Mouse (Mus musculus): Measurements from ENCODE around the gene Lrrc4. TPM values are rescaled to one million over a fixed set of nuclear protein-coding genes. Genes with fewer than 3 reads are reported as not detected.

Gene Lrrc4
- polyA plus RNA-seq, 1 experiment from 2014 or later = 6.7 TPM

DNA sequence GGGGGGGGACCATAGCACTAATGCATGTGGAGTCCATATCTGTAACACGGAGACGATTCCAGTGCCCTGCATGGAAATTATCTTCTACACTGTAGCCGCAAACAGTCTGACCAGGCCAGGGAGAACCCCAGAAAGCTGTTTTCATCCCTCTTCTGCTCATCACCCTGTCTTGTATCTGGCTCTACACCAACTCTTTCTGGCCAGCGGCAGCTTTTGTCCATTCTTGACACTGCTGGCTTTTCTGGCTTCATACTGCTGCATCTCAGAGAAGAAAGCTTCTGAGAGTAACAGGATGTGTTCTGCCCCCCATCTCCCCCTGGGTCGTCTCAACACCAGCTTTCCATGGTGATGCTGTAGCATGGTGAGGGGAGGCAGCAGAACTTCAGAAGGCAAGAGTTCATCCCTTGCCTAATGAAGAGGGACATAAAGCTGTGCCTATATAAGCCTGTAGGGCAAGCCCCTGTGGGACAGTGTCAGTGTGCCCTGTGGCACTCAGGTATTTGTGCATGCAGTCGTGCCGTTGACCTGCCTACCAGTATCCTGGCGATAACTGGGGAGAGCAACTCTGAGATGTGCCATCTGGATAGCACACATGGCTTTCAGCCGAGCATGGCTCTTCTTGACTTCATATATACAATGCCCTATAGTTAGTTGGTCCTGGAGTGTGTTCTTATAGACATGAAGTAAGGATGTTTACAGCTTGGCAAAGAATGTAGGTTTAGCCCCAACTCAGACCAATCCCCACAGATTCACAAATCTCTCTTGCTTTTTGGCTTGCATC lies 111.0 kb downstream of the Lrrc4 start:
- ATAC-seq = no peak
- 94% methylated on average over 9 of the region's 9 CpGs for WGBS

GRCm38 (mm10) chr6:28717845-28718237 lies 113.7 kb downstream of the Lrrc4 start:
- no peak overlapping the region for H3K9ac ChIP-seq (ENCODE audit: low read depth, low read length)
- no peaks in the 10 kb centered on the region for H3K27me3 ChIP-seq (ENCODE audit: control insufficient read depth, insufficient read depth, low read depth, low read length)
- peaks cover 14% of the 10 kb centered on the region for H3K4me1 ChIP-seq (ENCODE audit: control insufficient read depth, insufficient read depth, low read length)
- no peak overlapping the region for H3K4me2 ChIP-seq (ENCODE audit: low read length)
- no peak for ATAC-seq
- H3K36me3 ChIP-seq (ENCODE audit: control insufficient read depth, insufficient read depth, low read length) = no peaks in the 10 kb centered on the region
- whole genome bisulfite sequencing = 38% methylated on average over 4 of the region's 4 CpGs
- H3K4me3 ChIP-seq (ENCODE audit: low read depth, low read length) = no peak overlapping the region
- H3K27ac ChIP-seq (ENCODE audit: low read length) = no peak overlapping the region
- H3K9me3 ChIP-seq (replicated peaks; ENCODE audit: control insufficient read depth, low read length, poor library complexity, severe bottlenecking) = no peaks in the 10 kb centered on the region

More for the DNA sequence above, 111.0 kb downstream of the Lrrc4 start:
- Histone ChIP-seq H3K9ac (ENCODE audit: low read depth, low read length) (no peak overlapping the region), H3K4me3 (ENCODE audit: low read depth, low read length) (no peak overlapping the region), H3K4me1 (ENCODE audit: control insufficient read depth, insufficient read depth, low read length) (peaks cover 14% of the 10 kb centered on the region), H3K36me3 (ENCODE audit: control insufficient read depth, insufficient read depth, low read length) (no peaks in the 10 kb centered on the region), H3K4me2 (ENCODE audit: low read length) (no peak overlapping the region), H3K9me3 (replicated peaks; ENCODE audit: control insufficient read depth, low read length, poor library complexity, severe bottlenecking) (no peaks in the 10 kb centered on the region), H3K27me3 (ENCODE audit: control insufficient read depth, insufficient read depth, low read depth, low read length) (no peaks in the 10 kb centered on the region), H3K27ac (ENCODE audit: low read length) (no peak overlapping the region)

GRCm38 (mm10) chr6:28717203-28717844 lies 114.2 kb downstream of the Lrrc4 start:
- no peaks in the 10 kb centered on the region for H3K36me3 ChIP-seq (ENCODE audit: control insufficient read depth, insufficient read depth, low read length)
- WGBS = 43% methylated on average over 7 of the region's 7 CpGs
- no peak overlapping the region; the same call in 1 of the 2 replicates for H3K27ac ChIP-seq (ENCODE audit: low read length)
- H3K9ac ChIP-seq (ENCODE audit: low read depth, low read length) = no peak overlapping the region
- no peaks in the 10 kb centered on the region for H3K27me3 ChIP-seq (ENCODE audit: control insufficient read depth, insufficient read depth, low read depth, low read length)
- H3K4me2 ChIP-seq (ENCODE audit: low read length) = no peak overlapping the region
- H3K9me3 ChIP-seq (replicated peaks; ENCODE audit: control insufficient read depth, low read length, poor library complexity, severe bottlenecking) = no peaks in the 10 kb centered on the region
- peak; percentile 22; the same call in 1 of the 2 replicates for ATAC-seq
- peaks cover 14% of the 10 kb centered on the region for H3K4me1 ChIP-seq (ENCODE audit: control insufficient read depth, insufficient read depth, low read length)
- no peak overlapping the region for H3K4me3 ChIP-seq (ENCODE audit: low read depth, low read length)

GRCm38 (mm10) chr6:28710035-28710434 lies 121.5 kb downstream of the Lrrc4 start:
- Histone ChIP-seq H3K9ac (ENCODE audit: low read depth, low read length) (no peak overlapping the region), H3K4me2 (ENCODE audit: low read length) (no peak overlapping the region), H3K27me3 (ENCODE audit: control insufficient read depth, insufficient read depth, low read depth, low read length) (no peaks in the 10 kb centered on the region), H3K36me3 (ENCODE audit: control insufficient read depth, insufficient read depth, low read length) (no peaks in the 10 kb centered on the region), H3K4me1 (ENCODE audit: control insufficient read depth, insufficient read depth, low read length) (peaks cover 20% of the 10 kb centered on the region), H3K27ac (ENCODE audit: low read length) (no peak overlapping the region), H3K4me3 (ENCODE audit: low read depth, low read length) (no peak overlapping the region), H3K9me3 (replicated peaks; ENCODE audit: control insufficient read depth, low read length, poor library complexity, severe bottlenecking) (no peaks in the 10 kb centered on the region)
- WGBS = 19% methylated on average over 2 of the region's 2 CpGs
- ATAC-seq = no peak

DNA sequence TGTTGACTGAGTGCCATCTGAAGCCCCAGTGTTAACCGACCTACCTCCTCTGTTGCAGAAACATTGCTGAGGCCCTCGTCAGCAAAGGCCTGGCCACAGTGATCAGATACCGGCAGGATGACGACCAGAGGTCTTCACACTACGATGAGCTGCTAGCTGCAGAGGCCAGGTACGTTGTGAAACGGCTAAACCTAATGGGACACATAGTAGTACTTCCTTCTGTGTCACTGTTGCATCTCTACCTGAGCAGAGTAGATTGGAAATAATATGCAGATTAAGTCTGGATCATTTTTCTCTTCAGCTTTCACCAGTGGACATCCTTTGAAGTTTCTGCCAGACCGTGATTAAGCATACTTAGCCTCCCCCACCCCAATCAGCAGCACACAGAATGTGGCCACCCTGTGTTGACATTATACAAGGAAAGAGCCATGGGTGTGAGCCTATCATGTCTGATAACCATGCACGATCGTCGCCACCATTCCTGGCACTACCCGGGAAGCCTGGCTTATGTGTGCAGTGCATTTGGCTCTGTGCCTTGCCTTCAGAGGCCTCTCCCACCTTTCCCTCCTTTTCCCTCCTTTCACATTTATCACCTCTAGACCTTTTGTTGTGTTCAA lies 124.5 kb downstream of the Lrrc4 start:
- peaks cover 22% of the 10 kb centered on the region for H3K4me1 ChIP-seq (ENCODE audit: control insufficient read depth, insufficient read depth, low read length)
- no peak for ATAC-seq
- H3K9ac ChIP-seq (ENCODE audit: low read depth, low read length) = no peak overlapping the region
- no peak overlapping the region for H3K27ac ChIP-seq (ENCODE audit: low read length)
- no peaks in the 10 kb centered on the region for H3K27me3 ChIP-seq (ENCODE audit: control insufficient read depth, insufficient read depth, low read depth, low read length)
- H3K9me3 ChIP-seq (replicated peaks; ENCODE audit: control insufficient read depth, low read length, poor library complexity, severe bottlenecking) = no peaks in the 10 kb centered on the region
- H3K4me3 ChIP-seq (ENCODE audit: low read depth, low read length) = no peak overlapping the region
- H3K4me2 ChIP-seq (ENCODE audit: low read length) = no peak overlapping the region
- WGBS = 78% methylated on average over 12 of the region's 12 CpGs
- H3K36me3 ChIP-seq (ENCODE audit: control insufficient read depth, insufficient read depth, low read length) = no peaks in the 10 kb centered on the region

DNA sequence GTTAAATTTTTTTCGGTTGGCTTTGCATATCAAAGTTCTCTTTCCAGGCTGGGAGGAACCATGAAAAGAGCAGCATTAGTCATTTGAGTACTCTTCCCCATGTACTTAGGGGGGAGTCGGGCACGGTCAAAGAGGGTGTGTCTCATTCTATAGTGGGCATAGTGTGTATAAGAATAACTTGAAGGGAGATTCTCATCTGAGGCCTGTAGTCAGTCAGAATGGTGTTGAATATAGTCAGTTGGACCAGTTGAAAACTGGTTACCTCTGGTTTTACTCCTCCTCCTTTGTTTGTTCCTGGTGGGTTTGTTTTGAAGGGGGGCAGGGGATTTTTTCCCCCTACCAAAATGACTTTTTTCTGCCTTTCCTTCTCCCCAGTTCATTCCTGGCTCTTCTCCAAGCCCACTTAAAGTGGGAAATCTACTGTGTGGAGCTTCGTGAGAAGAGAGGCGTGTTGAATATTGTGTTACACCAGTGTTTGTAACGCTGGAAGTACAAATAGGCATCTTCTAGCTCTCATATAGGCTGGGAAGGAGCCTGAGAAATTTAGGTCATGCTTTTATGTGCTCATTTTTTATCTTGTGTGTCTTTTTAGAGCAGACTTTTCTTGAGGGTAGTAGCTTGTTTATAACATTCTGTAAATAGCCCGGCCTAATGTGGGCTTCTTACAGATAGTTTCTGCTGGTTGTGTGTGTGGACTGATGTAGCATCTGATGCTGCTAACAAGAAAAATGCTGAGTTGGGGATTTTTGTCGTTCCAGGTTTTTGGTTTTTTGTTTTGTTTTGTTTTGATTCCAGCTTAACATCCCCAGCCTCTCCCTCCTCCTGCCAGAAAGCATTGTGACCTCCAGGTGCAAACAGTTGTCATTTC lies 125.2 kb downstream of the Lrrc4 start:
- H3K4me2 ChIP-seq (ENCODE audit: low read length) = no peak overlapping the region
- H3K9me3 ChIP-seq (replicated peaks; ENCODE audit: control insufficient read depth, low read length, poor library complexity, severe bottlenecking) = no peaks in the 10 kb centered on the region
- no peak overlapping the region for H3K9ac ChIP-seq (ENCODE audit: low read depth, low read length)
- H3K36me3 ChIP-seq (ENCODE audit: control insufficient read depth, insufficient read depth, low read length) = no peaks in the 10 kb centered on the region
- H3K27me3 ChIP-seq (ENCODE audit: control insufficient read depth, insufficient read depth, low read depth, low read length) = no peaks in the 10 kb centered on the region
- 0 out of 2 replicates have a peak, but pooled peaks have one; percentile 43 for ATAC-seq
- WGBS = 74% methylated on average over 8 of the region's 8 CpGs
- no peak overlapping the region for H3K4me3 ChIP-seq (ENCODE audit: low read depth, low read length)
- no peak overlapping the region for H3K27ac ChIP-seq (ENCODE audit: low read length)
- H3K4me1 ChIP-seq (ENCODE audit: control insufficient read depth, insufficient read depth, low read length) = peaks cover 22% of the 10 kb centered on the region

DNA sequence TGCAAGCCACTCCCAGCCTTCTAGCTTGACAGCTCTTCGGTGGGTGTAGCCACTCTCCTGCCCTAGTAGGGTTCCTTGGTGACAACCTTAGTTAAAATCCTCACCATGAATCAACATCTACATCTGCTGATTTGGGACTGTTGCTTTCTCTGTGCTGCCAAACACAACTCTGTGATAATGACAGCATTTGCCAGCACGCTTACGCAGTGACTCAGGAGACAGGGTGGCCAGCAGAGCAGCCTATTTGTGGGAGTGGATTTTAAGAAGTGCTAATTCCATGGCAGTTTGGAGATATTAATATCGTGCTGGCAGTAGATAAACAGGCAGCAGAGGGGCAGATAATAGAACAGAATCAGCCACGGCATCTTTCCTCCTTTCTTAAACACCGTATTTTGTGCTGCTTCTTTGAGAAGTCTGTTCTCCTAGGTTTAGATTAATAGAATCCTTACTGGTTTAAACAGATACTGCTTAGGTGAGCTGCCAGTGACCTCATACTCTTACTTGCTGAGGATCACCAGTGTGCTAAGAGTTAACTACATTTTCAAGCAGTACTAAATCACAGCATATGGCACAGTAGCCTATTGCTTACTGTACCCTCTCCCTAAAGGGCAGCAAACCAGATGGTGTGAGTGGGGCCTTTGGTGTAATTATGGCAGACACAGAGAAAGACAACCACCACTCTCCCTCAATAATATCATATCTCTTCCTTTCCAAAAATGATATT lies 126.0 kb downstream of the Lrrc4 start:
- Histone ChIP-seq H3K4me2 (ENCODE audit: low read length) (no peak overlapping the region), H3K27ac (ENCODE audit: low read length) (0 out of 2 replicates have a peak overlapping the region, but pooled peaks have one; percentile 22), H3K36me3 (ENCODE audit: control insufficient read depth, insufficient read depth, low read length) (no peaks in the 10 kb centered on the region), H3K9ac (ENCODE audit: low read depth, low read length) (no peak overlapping the region), H3K27me3 (ENCODE audit: control insufficient read depth, insufficient read depth, low read depth, low read length) (no peaks in the 10 kb centered on the region), H3K9me3 (replicated peaks; ENCODE audit: control insufficient read depth, low read length, poor library complexity, severe bottlenecking) (no peaks in the 10 kb centered on the region), H3K4me3 (ENCODE audit: low read depth, low read length) (no peak overlapping the region), H3K4me1 (ENCODE audit: control insufficient read depth, insufficient read depth, low read length) (peaks cover 22% of the 10 kb centered on the region)
- WGBS = 57% methylated on average over 6 of the region's 6 CpGs
- peak; percentile 60; the same call in 1 of the 2 replicates for ATAC-seq

- no peak overlapping the region for H3K9ac ChIP-seq (ENCODE audit: low read depth, low read length)
- 0 out of 2 replicates have a peak, but pooled peaks have one; percentile 10 for ATAC-seq
- no peak overlapping the region for H3K4me3 ChIP-seq (ENCODE audit: low read depth, low read length)
- peaks cover 22% of the 10 kb centered on the region for H3K4me1 ChIP-seq (ENCODE audit: control insufficient read depth, insufficient read depth, low read length)
- H3K9me3 ChIP-seq (replicated peaks; ENCODE audit: control insufficient read depth, low read length, poor library complexity, severe bottlenecking) = no peaks in the 10 kb centered on the region
- H3K4me2 ChIP-seq (ENCODE audit: low read length) = no peak overlapping the region
- 55% methylated on average over 6 of the region's 6 CpGs for WGBS
- H3K36me3 ChIP-seq (ENCODE audit: control insufficient read depth, insufficient read depth, low read length) = no peaks in the 10 kb centered on the region
- H3K27me3 ChIP-seq (ENCODE audit: control insufficient read depth, insufficient read depth, low read depth, low read length) = no peaks in the 10 kb centered on the region
- H3K27ac ChIP-seq (ENCODE audit: low read length) = no peak overlapping the region
These were observed 126.9 kb downstream of the Lrrc4 start for GRCm38 (mm10) chr6:28704612-28705011.

Measured in midbrain, embryonic 16.5 days (tissue).